Mouse (Mus musculus): Measurements from ENCODE around the gene Mrps26. TPM values are rescaled to one million over a fixed set of nuclear protein-coding genes. Genes with fewer than 3 reads are reported as not detected.
A peak's percentile ranks its signal among the peaks of the same experiment; 100 is the strongest.

Gene Mrps26
- total and polyA plus RNA-seq, 3 experiments: 68.7 to 101 (median 71.4) TPM

GRCm38 (mm10) chr2:130536890-130537289, 26.7 kb upstream of the Mrps26 start:
- no peaks in the 10 kb centered on the region for H3K79me2 ChIP-seq (replicated peaks; ENCODE audit: control insufficient read depth, extremely low read depth, insufficient read depth, poor library complexity, severe bottlenecking)
- TF ChIP-seq HCFC1 (IDR thresholded peaks at IDR 0.05; ENCODE audit: low read depth, low read length): no peak
- no peak for TF ChIP-seq POLR2A (IDR thresholded peaks at IDR 0.05; ENCODE audit: low read depth, low read length)
- no peak for TF ChIP-seq ZMIZ1 (IDR thresholded peaks at IDR 0.05; ENCODE audit: low read depth, low read length)
- no peak for TF ChIP-seq MAFK (IDR thresholded peaks at IDR 0.05; ENCODE audit: insufficient replicate concordance, low read length)
- no peak for TF ChIP-seq TBP (conservative IDR thresholded peaks at IDR 0.05; ENCODE audit: low read depth, low read length)
- no peak for TF ChIP-seq CHD2 (IDR thresholded peaks at IDR 0.05; ENCODE audit: low read length)
- TF ChIP-seq KAT2A (IDR thresholded peaks at IDR 0.05; ENCODE audit: insufficient replicate concordance, low read length): no peak
- TF ChIP-seq MYC (IDR thresholded peaks at IDR 0.05; ENCODE audit: low read depth, low read length): no peak
- no peak for TF ChIP-seq IRF4 (IDR thresholded peaks at IDR 0.05; ENCODE audit: low read depth, low read length)
- TF ChIP-seq USF1 (IDR thresholded peaks at IDR 0.05; ENCODE audit: low read depth, low read length): no peak
- TF ChIP-seq CHD1 (IDR thresholded peaks at IDR 0.05; ENCODE audit: low read depth, low read length): no peak
- TF ChIP-seq EP300 (IDR thresholded peaks at IDR 0.05; ENCODE audit: low read length): no peak
- dilution Hi-C loops (cut with MboI; ENCODE audit: extremely low pct_ligation_motif_present, extremely low pct_unique_long_range_greater_than_20kb, low sequenced_read_pairs) (no loop called here), in situ Hi-C loops (cut with MboI; ENCODE audit: low pct_ligation_motif_present, low pct_unique_long_range_greater_than_20kb, low sequenced_read_pairs) (no loop called here)
- no peak overlapping the region for H3K27ac ChIP-seq (ENCODE audit: insufficient read depth, low read depth)
- no peak overlapping the region for H3K4me2 ChIP-seq (ENCODE audit: insufficient read depth, low read depth, poor library complexity, severe bottlenecking)
- H3K9me3 ChIP-seq (replicated peaks; ENCODE audit: low read length): peaks cover 13% of the 10 kb centered on the region
- no peak overlapping the region for H3K4me3 ChIP-seq (replicated peaks in 1 of 3; ENCODE audit: low read depth in 2 of 3, low read length in 2 of 3, poor library complexity in 1 of 3)
- H3K9ac ChIP-seq (ENCODE audit: insufficient read depth, low read depth): no peak overlapping the region
- no peak for DNase-seq (ENCODE audit: extremely low read depth)
- H3K36me3 ChIP-seq (replicated peaks in 1 of 2; ENCODE audit: control insufficient read depth in 1 of 2, insufficient read depth in 1 of 2, low read length in 1 of 2): peaks cover 32 to 79% of the 10 kb centered on the region in 2 experiments
- H3K27me3 ChIP-seq (replicated peaks): no peaks in the 10 kb centered on the region
- H3K4me1 ChIP-seq (ENCODE audit: control insufficient read depth in 1 of 2, insufficient read depth in 2 of 2): peaks cover 7 to 61% of the 10 kb centered on the region in 2 experiments; a peak in 3 of 4 replicates

GRCm38 (mm10) chr2:130538876-130539546, 24.5 kb upstream of the Mrps26 start:
- Histone ChIP-seq H3K79me2 (replicated peaks; ENCODE audit: control insufficient read depth, extremely low read depth, insufficient read depth, poor library complexity, severe bottlenecking) (no peaks in the 10 kb centered on the region), H3K4me1 (ENCODE audit: control insufficient read depth in 1 of 2, insufficient read depth in 2 of 2) (peaks cover 7 to 45% of the 10 kb centered on the region in 2 experiments; a peak in 3 of 4 replicates), H3K4me2 (ENCODE audit: insufficient read depth, low read depth, poor library complexity, severe bottlenecking) (no peak overlapping the region), H3K36me3 (replicated peaks in 1 of 2; ENCODE audit: control insufficient read depth in 1 of 2, insufficient read depth in 1 of 2, low read length in 1 of 2) (peaks cover 41 to 82% of the 10 kb centered on the region in 2 experiments), H3K27me3 (replicated peaks) (no peaks in the 10 kb centered on the region), H3K4me3 (replicated peaks in 1 of 3; ENCODE audit: low read depth in 2 of 3, low read length in 2 of 3, poor library complexity in 1 of 3) (no peak overlapping the region), H3K27ac (ENCODE audit: insufficient read depth, low read depth) (no peak overlapping the region), H3K9ac (ENCODE audit: insufficient read depth, low read depth) (no peak overlapping the region), H3K9me3 (replicated peaks; ENCODE audit: low read length) (peaks cover 13% of the 10 kb centered on the region)
- TF ChIP-seq JUN (IDR thresholded peaks at IDR 0.05; ENCODE audit: insufficient read depth, low read depth, low read length): no peak
- peak; percentile 90 for TF ChIP-seq MAFK (IDR thresholded peaks at IDR 0.05; ENCODE audit: insufficient replicate concordance, low read length)
- in situ Hi-C loops (cut with MboI; ENCODE audit: low pct_ligation_motif_present, low pct_unique_long_range_greater_than_20kb, low sequenced_read_pairs): no loop called here
- dilution Hi-C loops (cut with MboI; ENCODE audit: extremely low pct_ligation_motif_present, extremely low pct_unique_long_range_greater_than_20kb, low sequenced_read_pairs): no loop called here
- peak; percentile 21 for DNase-seq (ENCODE audit: extremely low read depth)

- TF ChIP-seq GABPA (IDR thresholded peaks at IDR 0.05; ENCODE audit: insufficient replicate concordance, low read depth, low read length): no peak
- no peak for TF ChIP-seq RCOR1 (conservative IDR thresholded peaks at IDR 0.05; ENCODE audit: low read depth, low read length)
- TF ChIP-seq POLR2AphosphoS2 (IDR thresholded peaks at IDR 0.05; ENCODE audit: low read depth, low read length): no peak
- TF ChIP-seq USF2 (conservative IDR thresholded peaks at IDR 0.05; ENCODE audit: low read depth, low read length): no peak
- TF ChIP-seq USF1 (IDR thresholded peaks at IDR 0.05; ENCODE audit: low read depth, low read length): no peak
- TF ChIP-seq BHLHE40 (IDR thresholded peaks at IDR 0.05; ENCODE audit: low read depth, low read length): peak; percentile 55
- 0 out of 2 replicates have a peak, but pooled peaks have one; percentile 11 for TF ChIP-seq ETS1 (conservative IDR thresholded peaks at IDR 0.05; ENCODE audit: low read depth, low read length)
- no peak for TF ChIP-seq MYC (IDR thresholded peaks at IDR 0.05; ENCODE audit: low read depth, low read length)
- Histone ChIP-seq H3K9me3 (replicated peaks; ENCODE audit: low read length) (peaks cover 13% of the 10 kb centered on the region), H3K4me1 (ENCODE audit: control insufficient read depth in 1 of 2, insufficient read depth in 2 of 2) (peaks cover 7 to 33% of the 10 kb centered on the region in 2 experiments; a peak in 3 of 4 replicates), H3K79me2 (replicated peaks; ENCODE audit: control insufficient read depth, extremely low read depth, insufficient read depth, poor library complexity, severe bottlenecking) (no peaks in the 10 kb centered on the region), H3K4me3 (replicated peaks in 1 of 3; ENCODE audit: low read depth in 2 of 3, low read length in 2 of 3, poor library complexity in 1 of 3) (no peak overlapping the region), H3K4me2 (ENCODE audit: insufficient read depth, low read depth, poor library complexity, severe bottlenecking) (no peak overlapping the region), H3K27ac (ENCODE audit: insufficient read depth, low read depth) (no peak overlapping the region), H3K27me3 (replicated peaks) (no peaks in the 10 kb centered on the region), H3K36me3 (replicated peaks in 1 of 2; ENCODE audit: control insufficient read depth in 1 of 2, insufficient read depth in 1 of 2, low read length in 1 of 2) (peaks cover 52 to 92% of the 10 kb centered on the region in 2 experiments), H3K9ac (ENCODE audit: insufficient read depth, low read depth) (no peak overlapping the region)
- in situ Hi-C loops (cut with MboI; ENCODE audit: low pct_ligation_motif_present, low pct_unique_long_range_greater_than_20kb, low sequenced_read_pairs) (no loop called here), dilution Hi-C loops (cut with MboI; ENCODE audit: extremely low pct_ligation_motif_present, extremely low pct_unique_long_range_greater_than_20kb, low sequenced_read_pairs) (no loop called here)
- no peak for DNase-seq (ENCODE audit: extremely low read depth)
These were observed 23.3 kb upstream of the Mrps26 start for GRCm38 (mm10) chr2:130540266-130540665.

Measured in CH12.LX (cell line).